Mouse (Mus musculus): ENCODE results near the gene Dnmt3l. TPM values are rescaled to one million over a fixed set of nuclear protein-coding genes. Genes with fewer than 3 reads are reported as not detected.

The Dnmt3l gene
- polyA plus RNA-seq (2012; rRNA removed; ENCODE audit: low replicate concordance) = 6.6 and 13.6 TPM in 2 replicates

GRCm38 (mm10) chr10:78041647-78042046 lies at the start of gene Dnmt3l:
TSS of gene Dnmt3l (plus strand) at chr10:78041947.

GRCm38 (mm10) chr10:78009945-78010293 lies 31.8 kb upstream of the Dnmt3l start, which contains the start of gene Pfkl:
TSS of gene Pfkl (minus strand) at chr10:78010083.

DNA sequence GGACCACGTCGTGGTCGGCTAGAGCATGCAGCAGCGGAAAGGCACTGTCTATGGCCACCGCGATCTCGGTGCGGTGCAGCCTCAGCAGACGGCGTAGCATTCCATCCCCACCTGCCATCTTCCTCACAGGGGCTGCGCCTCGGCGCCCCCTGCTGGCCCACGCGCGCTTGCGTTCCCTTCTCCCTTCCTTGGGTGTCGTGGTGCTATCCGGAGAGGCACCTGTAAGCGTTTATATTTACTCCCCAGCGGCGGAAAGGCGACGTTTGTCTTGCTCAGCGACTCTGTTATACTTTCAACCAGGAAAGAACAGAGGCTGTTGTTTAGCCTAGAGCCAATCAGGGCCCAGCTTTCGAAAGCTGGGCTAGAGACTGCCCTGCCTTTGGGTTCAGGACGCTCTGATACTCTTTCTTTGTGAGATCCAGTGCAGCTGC lies 1.7 kb downstream of the Dnmt3l start, which contains the start of gene Aire:
Gene Aire (minus strand): TSS at position 205 of the 431 bp plus-strand sequence.

DNA sequence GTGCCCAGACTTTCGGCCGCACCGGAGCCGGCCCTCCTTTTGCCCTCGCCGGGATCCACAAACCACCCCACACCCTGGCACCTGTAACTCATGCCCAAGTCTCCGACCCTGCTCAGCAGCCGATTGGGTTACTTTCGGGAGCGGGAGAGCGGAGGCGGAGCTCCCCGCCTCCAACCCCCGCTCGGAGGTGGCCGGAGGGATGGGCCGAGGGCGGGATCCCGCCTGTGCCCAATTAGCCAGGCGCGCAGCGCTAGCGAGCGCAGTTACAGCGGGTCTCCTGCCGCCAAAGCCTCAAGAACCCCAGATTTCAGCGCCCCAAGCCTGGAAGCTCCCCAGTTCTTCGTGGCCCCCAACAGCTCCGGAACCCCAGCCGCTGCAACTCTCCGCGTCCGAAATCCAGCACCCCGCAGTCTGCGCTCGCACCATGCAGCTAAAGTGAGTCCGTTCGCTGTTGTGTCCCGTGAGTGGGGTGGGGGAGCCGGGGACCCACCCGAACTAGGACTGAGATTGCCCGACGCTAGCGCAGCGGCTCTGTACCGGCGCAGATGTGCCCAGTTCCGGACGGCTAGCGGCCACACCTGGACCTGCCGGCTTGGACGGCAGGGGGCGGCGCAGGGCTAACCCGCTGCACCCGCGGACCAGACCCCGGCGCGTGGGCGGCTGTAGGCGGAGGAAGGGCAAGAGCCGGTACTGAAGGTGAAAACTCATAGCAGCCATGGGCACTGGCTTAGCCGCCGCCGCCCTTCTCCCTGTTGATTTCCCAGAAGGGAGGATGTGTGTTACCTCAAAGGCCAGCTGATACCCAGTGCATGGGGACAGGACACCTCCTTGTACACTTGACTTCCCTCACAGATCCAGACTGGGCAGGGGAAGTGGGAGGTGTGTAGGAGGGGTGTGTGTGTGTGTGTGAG lies 27.6 kb downstream of the Dnmt3l start, which contains the start of gene Icosl:
Gene Icosl (plus strand): TSS at position 202 of the 911 bp plus-strand sequence.

Other genes starting within 250 kb of the Dnmt3l start
- not detected in 2 replicates for gene Gm9639, start 246.9 kb upstream of the Dnmt3l start, polyA plus RNA-seq (2012; rRNA removed; ENCODE audit: low replicate concordance)
- gene Gm19668, start 242.8 kb upstream of the Dnmt3l start, polyA plus RNA-seq (2012; rRNA removed; ENCODE audit: low replicate concordance) = not detected in 2 replicates
- not detected in 2 replicates for gene Gm9507, start 230.1 kb upstream of the Dnmt3l start, polyA plus RNA-seq (2012; rRNA removed; ENCODE audit: low replicate concordance)
- not detected in 2 replicates for gene Gm2696, start 227.3 kb upstream of the Dnmt3l start, polyA plus RNA-seq (2012; rRNA removed; ENCODE audit: low replicate concordance)
- gene Krtap10-4, start 214.9 kb upstream of the Dnmt3l start, polyA plus RNA-seq (2012; rRNA removed; ENCODE audit: low replicate concordance) = not detected in 2 replicates
- not detected in 2 replicates for gene Krtap10-10, start 206.0 kb upstream of the Dnmt3l start, polyA plus RNA-seq (2012; rRNA removed; ENCODE audit: low replicate concordance)
- not detected in 2 replicates for gene Gm36176, start 195.1 kb upstream of the Dnmt3l start, polyA plus RNA-seq (2012; rRNA removed; ENCODE audit: low replicate concordance)
- gene Gm10318, start 189.1 kb upstream of the Dnmt3l start, polyA plus RNA-seq (2012; rRNA removed; ENCODE audit: low replicate concordance) = not detected in 2 replicates
- not detected in 2 replicates for gene Gm3285, start 180.0 kb upstream of the Dnmt3l start, polyA plus RNA-seq (2012; rRNA removed; ENCODE audit: low replicate concordance)
- gene Lrrc3, start 139.4 kb upstream of the Dnmt3l start, polyA plus RNA-seq (2012; rRNA removed; ENCODE audit: low replicate concordance) = 7.8 and 12.9 TPM in 2 replicates
- 0.69 and 2.5 TPM in 2 replicates for gene Trpm2, start 71.4 kb upstream of the Dnmt3l start, polyA plus RNA-seq (2012; rRNA removed; ENCODE audit: low replicate concordance)
- 57.2 and 59.7 TPM in 2 replicates for gene 1810043G02Rik, start 63.4 kb upstream of the Dnmt3l start, polyA plus RNA-seq (2012; rRNA removed; ENCODE audit: low replicate concordance)
- 159 and 201 TPM in 2 replicates for gene Pfkl, start 31.9 kb upstream of the Dnmt3l start, polyA plus RNA-seq (2012; rRNA removed; ENCODE audit: low replicate concordance)
- 0.19 TPM in 1 of 2 replicates, not detected in the other for gene Aire, start 1.7 kb downstream of the Dnmt3l start, polyA plus RNA-seq (2012; rRNA removed; ENCODE audit: low replicate concordance)
- 14.4 and 31.1 TPM in 2 replicates for gene Icosl, start 27.4 kb downstream of the Dnmt3l start, polyA plus RNA-seq (2012; rRNA removed; ENCODE audit: low replicate concordance)
- 131 and 216 TPM in 2 replicates for gene D10Jhu81e, start 127.8 kb downstream of the Dnmt3l start, polyA plus RNA-seq (2012; rRNA removed; ENCODE audit: low replicate concordance)
- 7.8 and 19.7 TPM in 2 replicates for gene Pwp2, start 143.2 kb downstream of the Dnmt3l start, polyA plus RNA-seq (2012; rRNA removed; ENCODE audit: low replicate concordance)
- gene Trappc10, start 202.7 kb downstream of the Dnmt3l start, polyA plus RNA-seq (2012; rRNA removed; ENCODE audit: low replicate concordance) = 49.3 and 56.1 TPM in 2 replicates

Data from subcutaneous adipose tissue, adult 2 months (tissue).